Mouse (Mus musculus): ENCODE results near the gene Brix1.

Gene Brix1

DNA sequence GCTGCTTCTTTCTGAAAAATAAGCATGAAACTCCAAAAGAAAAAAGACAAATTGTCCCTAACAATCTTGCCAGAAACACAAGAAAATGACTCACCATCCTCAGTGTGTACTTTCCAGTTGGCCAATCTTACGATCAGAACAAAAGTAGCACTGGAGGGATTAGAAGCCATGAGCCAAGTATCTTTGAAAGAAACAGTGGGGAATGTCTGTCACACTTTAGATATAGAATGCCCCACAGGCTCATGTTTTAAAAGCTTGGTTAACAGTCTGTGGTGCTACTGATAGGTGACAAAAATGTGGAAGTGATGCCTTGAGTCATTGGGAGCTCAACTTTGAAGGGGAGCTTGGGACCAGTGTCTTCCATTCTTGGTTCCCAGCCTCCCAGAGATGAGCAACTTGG lies 43.5 kb downstream of the Brix1 start:
- DNase-seq: no peak

DNA sequence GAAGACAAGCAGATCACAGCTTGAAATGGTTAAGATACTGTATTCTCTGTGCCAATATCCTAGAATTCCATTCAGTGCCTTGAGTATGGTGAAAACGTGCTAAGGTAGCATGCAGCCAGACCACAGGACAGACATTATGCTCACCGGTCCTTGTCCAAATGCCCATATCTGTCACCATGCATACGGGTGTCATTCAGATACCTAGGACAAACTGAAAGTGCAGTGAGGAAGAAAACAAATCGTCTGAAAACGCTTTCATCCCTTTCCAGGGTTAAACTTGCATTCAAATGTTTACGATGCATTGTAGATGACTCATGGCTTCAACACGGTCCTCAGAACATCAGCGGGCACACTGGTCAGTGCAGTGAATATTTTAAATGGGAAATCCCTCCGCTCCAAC lies 44.3 kb downstream of the Brix1 start:
- no peak for DNase-seq

DNA sequence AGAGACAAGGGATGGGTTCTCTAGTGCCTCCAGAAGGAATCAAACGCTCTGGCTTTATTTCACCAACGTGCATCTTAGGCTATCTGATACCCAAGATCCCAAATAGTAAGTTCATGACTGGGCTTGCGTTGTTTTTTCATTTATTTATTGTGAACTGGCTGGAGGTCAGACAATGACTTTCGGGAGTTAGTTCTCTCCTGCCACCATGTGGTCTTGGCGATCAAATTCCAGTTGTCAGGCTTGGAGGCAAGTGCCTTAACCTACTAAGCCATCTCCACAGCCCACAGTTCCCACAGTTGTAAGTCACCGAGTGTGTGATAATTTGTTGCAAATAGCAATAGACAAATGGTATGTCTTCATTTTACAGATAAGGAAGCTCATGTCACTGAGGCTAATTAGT lies 45.8 kb downstream of the Brix1 start:
- DNase-seq: no peak

DNA sequence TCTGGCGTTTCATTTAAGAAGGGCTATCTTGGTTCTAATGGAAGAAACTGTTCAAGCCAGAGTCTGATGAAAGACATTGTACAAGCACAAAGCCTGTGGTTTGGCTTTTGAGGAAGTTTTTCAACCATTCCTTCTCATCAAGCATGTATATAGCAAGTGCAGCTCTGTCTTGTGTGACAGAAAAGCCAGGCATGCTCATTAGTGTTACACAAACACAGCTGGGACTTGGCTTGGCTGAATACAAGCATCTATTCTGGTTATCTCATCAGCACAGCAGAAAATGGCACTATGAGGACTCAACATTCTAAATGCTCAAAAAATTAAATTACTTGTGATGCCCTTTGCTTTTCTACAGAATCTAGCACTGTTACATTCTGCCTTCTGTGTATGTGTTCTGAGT lies 48.9 kb downstream of the Brix1 start:
- DNase-seq: no peak

DNA sequence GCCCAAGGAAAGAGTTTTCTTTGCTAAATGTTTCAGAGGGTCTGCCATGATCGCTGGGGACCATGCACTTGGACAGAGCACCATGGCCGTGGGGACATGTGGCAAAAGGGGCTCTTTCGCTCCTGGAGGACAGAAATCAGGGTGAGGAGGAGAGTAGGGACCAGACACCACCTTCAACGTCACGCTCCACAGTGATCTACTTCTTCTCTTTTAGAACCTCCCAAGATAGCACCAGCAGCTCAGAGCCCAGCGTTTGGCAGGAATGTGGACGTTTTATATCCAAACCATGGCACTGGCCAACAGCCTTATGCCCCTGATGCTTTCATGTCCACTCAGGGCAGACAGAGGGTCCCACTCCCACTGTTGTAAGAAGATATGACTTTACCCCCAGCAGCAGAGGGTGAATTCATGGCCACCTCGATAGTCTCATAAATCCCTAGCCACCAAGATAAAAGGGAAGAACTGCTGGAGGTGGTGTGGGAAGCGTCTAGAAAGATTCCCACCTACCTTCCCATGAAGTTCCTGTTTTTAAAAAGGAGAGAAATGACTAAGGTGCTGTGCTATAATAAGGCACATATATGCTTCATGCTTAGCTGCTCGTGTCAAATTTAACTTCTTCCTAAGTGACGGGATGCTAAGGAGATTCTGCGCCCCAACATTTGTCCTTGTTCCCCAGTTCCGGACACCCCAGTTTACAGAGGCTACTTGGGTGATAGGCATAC lies 59.0 kb downstream of the Brix1 start:
- DNase-seq: no peak

DNA sequence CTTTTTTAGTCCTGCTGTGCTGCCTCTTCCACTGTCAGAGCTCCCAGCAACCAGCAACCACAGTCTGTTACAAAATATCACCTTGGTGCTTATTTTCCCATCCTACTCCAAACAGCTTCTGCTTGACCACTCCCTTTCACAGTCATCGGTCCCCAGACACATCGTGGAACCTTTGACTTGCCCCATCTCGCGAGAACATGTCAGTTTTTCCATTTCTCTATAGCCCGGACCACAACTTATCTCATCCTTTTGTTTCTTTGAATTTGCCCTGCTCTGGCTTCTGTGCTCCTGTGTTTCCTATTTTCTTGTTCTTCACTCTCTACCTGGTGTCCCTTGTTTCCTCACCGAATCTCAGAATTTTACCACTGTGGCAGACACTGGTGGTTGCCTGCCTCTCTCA lies 59.6 kb downstream of the Brix1 start:
- DNase-seq: no peak
